Mouse (Mus musculus) heart, postnatal 25 days (tissue): Measurements from ENCODE around the gene Olfr975. TPM values are rescaled to one million over a fixed set of nuclear protein-coding genes. Genes with fewer than 3 reads are reported as not detected.
"Not testable (repeated sequence)": the region's sequence is repeated elsewhere in the genome, so short reads cannot be mapped to it uniquely, and the experiment has no call there.

Experiments used
- DNase-seq: peaks from one replicate; pipeline ENCODE4 v3.0.0; 2022; ENCODE audit warnings: low spot score
- intact Hi-C: fragments of 180-260 bp; cut with DNase I; formaldehyde crosslinking; loops from one replicate; pipeline ENCODE4 v1.15.1; 2025
- total RNA-seq, 2 experiments: library from RNA; stranded (reverse); gene quantifications; 2 replicates each; pipeline ENCODE4 v1.2.3; 2021

Olfr975 gene
- total RNA-seq = not detected

GRCm38 (mm10) chr9:39951946-39952345 is at the start of gene Olfr975:
Gene Olfr975, minus strand, starts transcription at chr9:39952046.
- no peak for DNase-seq
- intact Hi-C loops = no loop called here

- intact Hi-C loops = no loop called here
- no peak for DNase-seq
Measured at GRCm38 (mm10) chr9:39991813-39992212, 40.0 kb upstream of the Olfr975 start, which contains the start of gene Olfr978. Gene Olfr978, plus strand, starts transcription at chr9:39992113.

DNA sequence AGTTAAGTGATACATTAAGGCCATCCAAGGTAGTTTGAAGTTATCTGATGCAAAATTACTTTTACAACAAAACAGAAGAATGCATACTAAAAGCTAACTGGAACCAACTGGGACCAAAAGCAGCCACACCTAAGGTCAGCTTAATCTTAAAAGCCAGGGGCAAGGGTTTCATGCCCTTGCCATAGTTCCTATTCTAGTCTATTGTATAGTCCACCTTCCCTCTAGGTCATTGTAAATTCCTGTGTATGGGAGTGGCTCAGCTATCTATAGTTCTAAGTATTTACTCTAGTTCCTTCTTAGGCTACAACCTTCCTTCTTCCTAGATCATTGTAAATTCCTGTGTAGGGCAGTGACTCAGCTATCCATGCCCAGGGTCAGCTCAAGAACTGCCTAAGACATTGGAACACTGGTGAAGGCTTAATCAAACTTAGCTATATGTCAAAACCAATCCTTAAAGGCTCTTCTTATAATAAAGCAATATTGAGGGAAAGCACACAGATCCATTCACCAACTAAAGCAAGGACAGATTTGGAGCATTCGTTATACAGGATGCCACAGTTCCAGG is 24.8 kb upstream of the Olfr975 start:
- intact Hi-C loops, DNase-seq: not testable (repeated sequence)

DNA sequence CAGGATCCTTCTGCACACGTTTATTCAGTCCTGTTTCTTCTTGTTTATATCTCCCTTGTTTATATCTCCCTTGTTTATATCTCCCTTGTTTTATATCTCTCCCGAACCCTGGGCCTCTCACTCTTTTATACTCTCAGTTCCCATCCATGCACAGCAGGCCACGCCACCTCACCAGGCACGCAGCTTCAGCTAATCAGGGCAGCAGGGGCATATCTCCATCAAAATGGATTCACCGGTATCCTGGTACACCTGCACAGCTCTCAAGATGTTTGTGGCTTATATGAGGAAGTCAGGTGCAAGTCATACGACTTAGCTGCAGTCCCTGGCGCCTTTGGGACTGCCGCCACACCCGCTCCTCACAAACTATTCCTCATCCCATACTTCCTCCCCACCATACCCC is 9.2 kb upstream of the Olfr975 start, which contains the start of gene Olfr976:
Gene Olfr976 (minus strand): TSS at position 101 of the 400 bp plus-strand sequence.
- DNase-seq, intact Hi-C loops: not testable (repeated sequence)

DNA sequence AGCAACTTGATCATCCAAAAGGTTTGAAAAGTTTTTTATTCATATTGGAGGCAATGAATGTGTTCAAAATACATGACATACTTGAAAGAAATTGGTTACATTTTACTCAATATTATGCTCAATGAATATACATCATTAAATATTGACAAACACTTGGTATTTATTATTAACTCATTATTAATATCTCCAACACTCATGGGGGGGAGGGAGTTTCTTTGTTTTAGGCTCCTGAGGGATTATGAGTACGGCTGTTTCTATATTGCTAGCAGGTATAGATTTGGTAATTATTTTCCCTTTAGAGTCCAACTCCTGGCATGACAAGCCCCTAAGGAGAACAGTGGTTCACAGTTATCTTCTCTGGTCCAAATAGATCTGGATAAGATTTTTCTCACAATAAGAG is 14.6 kb downstream of the Olfr975 start, which contains the start of gene Olfr974:
Gene Olfr974 (plus strand): TSS at position 301 of the 400 bp plus-strand sequence.
- intact Hi-C loops = no loop called here

GRCm38 (mm10) chr9:39928837-39929236 is 23.0 kb downstream of the Olfr975 start:
- intact Hi-C loops, DNase-seq: not testable (repeated sequence)

More for the DNA sequence above, 14.6 kb downstream of the Olfr975 start, which contains the start of gene Olfr974:
- DNase-seq = no peak

DNA sequence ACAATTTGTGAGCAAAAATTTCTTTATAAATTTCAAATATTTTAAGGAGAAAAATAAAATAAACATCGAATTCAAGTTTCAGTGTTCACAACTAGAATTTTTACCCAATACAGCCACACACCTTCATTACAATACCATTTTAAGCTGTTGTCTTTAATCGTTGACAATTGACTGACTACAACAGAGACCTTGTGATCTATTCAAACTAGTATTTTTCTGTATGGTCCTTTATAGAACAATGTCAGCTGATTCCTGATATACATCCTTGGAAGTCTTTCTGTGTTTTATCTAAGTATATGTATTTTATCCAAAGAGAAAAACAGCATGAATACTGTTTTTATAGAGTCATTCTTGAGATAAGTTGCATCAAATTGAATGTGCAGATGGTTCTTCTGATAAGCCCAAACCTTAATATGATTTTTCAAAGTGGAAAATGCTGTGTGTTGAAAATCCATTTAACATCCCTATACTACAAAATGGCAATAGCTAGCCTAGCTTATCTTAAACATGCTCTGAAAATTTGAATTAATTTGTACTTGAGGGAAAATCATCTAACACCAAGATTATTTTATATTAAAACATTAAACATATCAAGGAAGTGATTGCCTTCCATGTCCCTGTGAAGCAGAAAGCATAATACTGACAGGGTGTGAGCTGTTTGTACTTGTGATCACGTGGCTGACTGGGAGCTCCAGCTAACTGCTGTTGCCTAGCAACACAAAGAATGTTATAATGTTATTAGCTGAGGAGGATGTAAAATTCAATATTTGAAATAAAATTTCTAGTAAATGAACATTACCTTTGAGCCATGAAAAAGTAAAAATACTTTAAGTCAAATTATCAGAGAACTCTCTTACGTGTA is 23.6 kb downstream of the Olfr975 start:
- DNase-seq, intact Hi-C loops: not testable (repeated sequence)

- DNase-seq = no peak
- intact Hi-C loops = no loop called here
Measured at GRCm38 (mm10) chr9:39909939-39910338, 41.9 kb downstream of the Olfr975 start.

- intact Hi-C loops = no loop called here
- no peak for DNase-seq
Measured at GRCm38 (mm10) chr9:39907036-39907435, 44.8 kb downstream of the Olfr975 start, which contains the start of gene Olfr229. Gene Olfr229, plus strand, starts transcription at chr9:39907336.

DNA sequence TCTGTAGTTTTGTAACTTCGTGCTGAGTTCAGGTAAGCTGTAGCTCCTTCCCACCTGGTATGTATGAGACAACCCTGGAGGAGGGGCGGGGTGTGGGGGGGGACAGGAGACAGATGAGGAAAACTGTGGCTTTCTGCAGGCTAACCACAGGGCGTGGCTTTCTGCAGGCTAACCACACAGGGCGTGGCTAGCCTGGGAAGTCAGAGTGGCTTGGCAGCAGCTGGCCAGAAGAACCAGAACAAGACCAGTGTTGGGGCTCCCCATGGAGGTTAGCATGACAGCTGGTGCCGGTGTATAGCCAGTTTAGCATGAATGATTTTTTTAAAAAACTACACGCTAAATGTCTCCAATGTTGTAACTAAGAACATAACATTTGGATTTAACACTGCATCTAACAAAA is 46.7 kb downstream of the Olfr975 start:
- intact Hi-C loops = no loop called here
- DNase-seq = no peak

Other genes with a start within 250 kb of the Olfr975 start
- not detected for gene Olfr149, start 244.9 kb downstream of the Olfr975 start, total RNA-seq
- not detected for gene Olfr965, start 240.7 kb downstream of the Olfr975 start, total RNA-seq
- gene Olfr150, start 221.1 kb downstream of the Olfr975 start, total RNA-seq = not detected
- gene Olfr967, start 205.8 kb downstream of the Olfr975 start, total RNA-seq = not detected
- gene Olfr968, start 168.8 kb downstream of the Olfr975 start, total RNA-seq = not detected
- not detected for gene Olfr969, start 161.1 kb downstream of the Olfr975 start, total RNA-seq
- not detected for gene Olfr970, start 143.2 kb downstream of the Olfr975 start, total RNA-seq
- not detected for gene Olfr971, start 115.2 kb downstream of the Olfr975 start, total RNA-seq
- not detected for gene Olfr972, start 85.6 kb downstream of the Olfr975 start, total RNA-seq
- gene Olfr229, start 44.7 kb downstream of the Olfr975 start, total RNA-seq = not detected
- not detected for gene Olfr974, start 14.5 kb downstream of the Olfr975 start, total RNA-seq
- not detected for gene Olfr976, start 9.1 kb upstream of the Olfr975 start, total RNA-seq
- gene Olfr978, start 40.1 kb upstream of the Olfr975 start, total RNA-seq = not detected
- not detected for gene Olfr979, start 51.4 kb upstream of the Olfr975 start, total RNA-seq
- gene Olfr980, start 57.5 kb upstream of the Olfr975 start, total RNA-seq = not detected
- gene Olfr981, start 69.4 kb upstream of the Olfr975 start, total RNA-seq = not detected
- not detected for gene Olfr982, start 121.8 kb upstream of the Olfr975 start, total RNA-seq
- not detected for gene Olfr983, start 141.5 kb upstream of the Olfr975 start, total RNA-seq
- not detected for gene Olfr984, start 162.2 kb upstream of the Olfr975 start, total RNA-seq
- gene Olfr985, start 178.1 kb upstream of the Olfr975 start, total RNA-seq = not detected
- not detected for gene Tmem225, start 196.1 kb upstream of the Olfr975 start, total RNA-seq
- not detected for gene Olfr986, start 228.9 kb upstream of the Olfr975 start, total RNA-seq
- gene Zfp202, start 240.3 kb upstream of the Olfr975 start, total RNA-seq = 1 to 10 TPM; 2.4 TPM